Mouse (Mus musculus) T-helper 2 cell (primary cell): ENCODE measurements around the gene Ubqln4.

Source experiments
- in situ Hi-C: fragments of 300-600 bp; cut with MboI, MseI; formaldehyde crosslinking; loops from one replicate; pipeline ENCODE4 v1.15.1; 2025; ENCODE audit warnings: high pct_unique_total_duplicates

The Ubqln4 gene

DNA sequence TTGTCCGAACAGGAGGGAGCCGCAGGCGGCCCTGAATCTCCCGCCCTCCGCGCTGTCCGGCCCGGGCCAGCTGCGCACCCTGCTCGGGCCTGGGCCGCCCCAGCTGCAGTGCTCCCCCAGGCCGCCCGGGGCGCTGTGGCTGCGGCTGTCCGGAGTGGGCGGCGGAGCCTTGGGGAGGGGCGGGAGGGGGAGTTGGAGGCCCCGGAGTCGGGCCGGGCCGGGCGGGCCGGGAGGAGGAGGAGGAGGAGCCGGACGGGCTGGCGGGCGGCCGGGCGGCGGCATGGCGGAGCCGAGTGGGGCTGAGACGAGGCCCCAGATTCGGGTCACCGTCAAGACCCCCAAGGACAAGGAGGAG is at the start of gene Ubqln4:
Ubqln4 (plus strand) TSS at position 234 of the 355 bp plus-strand sequence.
- in situ Hi-C loops, result no loop called here

DNA sequence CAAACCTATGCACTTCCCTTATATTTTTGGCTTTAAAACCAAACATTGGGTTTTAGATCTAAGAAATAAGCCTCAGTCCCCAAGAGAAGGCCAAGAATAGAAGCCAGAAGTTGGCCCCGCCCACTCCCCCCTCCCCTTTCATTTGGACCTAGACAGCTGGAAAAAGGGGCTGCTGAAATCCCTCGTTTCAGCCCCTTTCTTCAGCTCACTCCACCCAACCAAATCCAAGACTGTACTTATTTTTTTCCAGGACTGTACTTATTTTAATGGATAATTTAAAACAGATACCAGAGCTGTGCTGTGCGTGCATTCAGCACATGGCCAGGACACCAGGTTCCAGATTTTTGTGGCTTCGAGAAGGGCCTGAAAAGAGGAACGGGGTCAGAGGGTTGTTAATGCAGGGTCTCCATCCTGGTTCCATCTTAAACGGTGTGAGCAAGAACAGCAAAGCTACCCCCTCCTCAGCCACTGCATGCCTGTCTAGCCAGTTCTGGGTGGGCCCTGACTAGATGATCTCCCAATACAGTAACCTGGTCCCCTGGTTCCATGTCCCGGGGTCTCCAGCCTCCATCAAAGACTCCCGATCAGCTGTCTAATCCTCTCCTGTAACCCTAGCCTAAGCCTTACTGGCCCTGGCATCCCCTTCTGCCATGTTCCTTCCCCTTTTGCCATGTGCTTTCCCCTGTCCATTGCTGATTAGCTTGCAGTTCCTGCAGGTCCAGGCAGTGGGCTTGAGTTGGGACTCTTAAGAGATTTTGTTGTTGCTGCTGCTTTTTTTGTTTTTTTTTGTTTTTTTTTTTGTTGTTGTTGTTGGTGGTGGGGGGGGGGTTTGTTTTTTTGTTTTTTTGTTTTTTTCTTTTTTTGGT is 49.4 kb upstream of the Ubqln4 start:
- in situ Hi-C loops, result no loop called here

DNA sequence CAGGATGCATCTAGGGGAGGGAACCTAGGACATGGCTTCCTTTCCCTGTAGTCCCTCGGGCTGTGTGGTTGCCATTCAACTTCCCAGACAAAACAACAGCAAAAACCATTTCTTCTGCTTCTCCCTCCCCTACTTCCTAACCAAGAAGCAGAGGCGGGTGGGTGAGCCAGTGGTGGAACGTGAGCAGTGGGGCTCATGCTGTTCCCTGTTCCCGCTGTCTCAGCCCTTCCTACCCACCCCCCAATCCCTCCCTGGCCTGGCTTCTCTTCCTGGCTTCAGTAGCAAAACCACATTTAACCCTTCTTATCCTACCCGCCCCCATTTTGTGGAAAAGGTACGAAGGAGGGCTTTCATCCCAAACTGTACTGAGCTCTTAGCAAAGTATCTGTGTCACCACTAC is 48.5 kb upstream of the Ubqln4 start:
- in situ Hi-C loops, result no loop called here

DNA sequence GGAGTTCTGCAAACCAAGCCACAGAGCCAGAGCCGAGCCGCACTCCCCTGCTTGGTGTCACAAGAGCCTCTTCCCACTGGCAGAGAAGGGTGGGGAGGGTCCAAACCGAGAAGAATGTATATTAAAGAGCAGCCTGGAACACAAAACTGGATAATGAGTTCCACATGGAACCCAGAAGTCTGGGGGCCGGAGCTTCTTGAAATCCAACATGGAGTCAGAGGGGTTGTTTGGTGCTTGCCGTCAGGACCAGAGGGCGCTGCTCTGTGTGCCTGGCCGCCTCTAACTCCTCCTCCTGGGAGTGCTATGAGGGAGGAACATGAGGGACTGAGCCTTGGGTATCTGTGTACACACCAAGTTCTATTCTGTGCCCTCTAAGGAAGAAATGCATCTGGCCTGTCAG is 47.8 kb upstream of the Ubqln4 start:
- in situ Hi-C loops, result no loop called here

DNA sequence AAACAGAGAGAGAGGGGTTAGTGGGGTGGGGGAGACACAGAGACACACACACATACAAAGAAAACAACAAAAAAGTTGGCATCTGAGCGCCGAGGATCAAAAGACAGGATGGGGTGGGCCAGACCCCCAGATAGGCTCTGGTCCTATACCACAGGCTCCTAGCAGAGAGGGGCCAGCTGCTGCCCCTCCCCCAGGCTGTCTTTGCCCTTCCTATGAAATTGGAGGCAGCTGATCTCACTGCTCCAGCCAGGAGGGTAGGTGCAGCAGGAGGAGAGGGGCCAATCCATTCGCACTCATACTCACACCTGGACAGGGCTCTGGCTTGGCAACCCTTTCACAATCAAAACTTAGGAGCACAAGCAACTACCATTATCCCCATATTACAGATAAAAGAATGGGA is 44.3 kb upstream of the Ubqln4 start:
- in situ Hi-C loops, result no loop called here

DNA sequence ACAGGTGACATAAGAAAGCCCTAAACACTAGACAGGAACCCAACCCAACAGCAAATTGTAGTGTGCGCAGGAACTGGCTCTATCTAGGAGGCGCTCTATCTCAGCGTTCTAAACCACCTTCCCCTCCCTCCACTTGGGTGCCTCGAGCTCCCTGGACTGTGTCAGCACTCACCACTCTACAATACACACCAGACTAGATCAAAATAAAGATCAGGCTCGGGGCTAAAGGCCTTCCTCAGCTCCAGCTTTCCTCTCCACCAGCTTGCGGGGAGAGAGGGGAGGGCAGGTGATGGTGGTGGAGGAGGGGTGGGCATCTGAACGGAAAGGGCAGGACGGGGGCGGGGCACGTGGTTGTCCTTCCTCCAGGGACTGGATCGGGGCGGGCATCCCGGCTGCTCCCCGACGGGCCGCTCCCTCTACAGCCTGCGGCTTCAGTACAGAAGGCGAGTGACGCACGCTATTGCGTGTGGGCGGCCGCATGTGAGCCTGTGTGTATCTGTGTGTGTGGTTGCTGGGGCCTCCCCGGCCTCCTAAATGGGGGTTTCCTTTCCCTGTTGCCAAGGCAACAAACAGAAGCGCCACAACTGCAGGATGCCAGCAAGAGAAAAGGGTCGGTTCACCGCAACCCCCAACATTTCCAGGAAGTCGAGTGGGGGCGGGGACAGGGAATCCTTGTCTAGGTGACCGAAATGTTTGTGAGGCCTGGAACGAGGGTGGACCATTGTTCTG is 43.7 kb upstream of the Ubqln4 start, which contains the start of gene Lmna:
Lmna (minus strand) TSS at position 265 of the 729 bp plus-strand sequence.
- in situ Hi-C loops, result no loop called here

DNA sequence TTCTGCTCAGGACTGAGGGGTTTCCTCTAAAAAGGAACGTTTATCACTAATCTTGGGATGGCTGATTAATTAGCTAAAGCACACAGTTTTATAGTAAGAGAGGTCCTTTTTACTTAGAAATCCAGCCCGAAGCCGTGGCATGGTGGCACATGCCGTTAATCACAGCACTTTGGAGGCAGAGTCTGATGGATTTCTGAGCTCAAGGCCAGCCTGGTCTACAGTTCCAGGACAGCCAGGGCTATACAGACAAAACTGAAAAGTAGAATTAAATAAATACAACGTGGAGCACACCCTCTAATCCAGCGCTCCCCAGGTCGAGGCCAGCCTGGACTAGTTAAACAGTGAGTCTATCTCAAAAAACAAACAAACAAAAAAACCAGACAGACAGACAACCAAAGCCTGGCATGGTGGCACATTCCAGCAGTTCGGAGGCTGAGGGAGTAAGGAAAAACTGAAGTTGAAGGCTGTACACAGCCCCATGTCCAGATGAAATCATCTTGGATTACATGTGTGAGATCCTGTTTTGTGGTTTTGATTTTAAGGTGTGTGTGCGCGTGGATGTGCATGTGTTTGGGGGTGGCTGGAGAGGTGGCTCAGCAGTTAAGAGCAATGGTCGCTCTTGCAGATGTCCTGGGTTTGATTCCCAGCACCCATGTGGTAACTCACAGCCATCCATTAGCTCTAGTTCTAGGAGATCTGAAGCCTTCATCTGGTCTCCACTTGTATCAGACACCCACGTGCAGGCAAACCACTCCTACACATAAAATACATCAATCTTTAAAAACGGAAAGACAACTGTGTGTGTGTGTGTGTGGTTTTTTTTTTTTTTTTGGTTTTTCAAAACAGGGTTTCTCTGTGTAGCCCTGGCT is 42.9 kb upstream of the Ubqln4 start:
- in situ Hi-C loops, result no loop called here

DNA sequence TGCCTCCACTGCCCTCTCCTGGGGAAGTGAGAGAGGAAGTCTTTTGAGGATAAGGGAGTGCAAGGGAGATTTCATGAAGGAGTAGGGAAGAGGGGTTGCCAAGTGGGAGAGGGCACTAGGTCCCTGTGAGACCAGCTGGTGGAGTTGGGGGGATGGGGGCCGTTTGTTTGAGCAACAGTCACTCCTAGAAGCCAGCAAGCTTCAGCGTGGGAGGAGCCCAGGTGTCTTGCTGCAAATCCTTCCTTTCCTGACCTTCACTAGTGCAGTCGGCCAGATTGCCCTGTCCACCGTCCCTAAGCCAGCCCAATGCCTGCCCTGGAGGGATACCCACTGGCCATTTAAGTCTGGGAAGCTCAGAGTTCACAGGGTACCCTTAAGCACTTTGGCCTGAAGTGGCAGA is 42.0 kb upstream of the Ubqln4 start:
- in situ Hi-C loops, result no loop called here

DNA sequence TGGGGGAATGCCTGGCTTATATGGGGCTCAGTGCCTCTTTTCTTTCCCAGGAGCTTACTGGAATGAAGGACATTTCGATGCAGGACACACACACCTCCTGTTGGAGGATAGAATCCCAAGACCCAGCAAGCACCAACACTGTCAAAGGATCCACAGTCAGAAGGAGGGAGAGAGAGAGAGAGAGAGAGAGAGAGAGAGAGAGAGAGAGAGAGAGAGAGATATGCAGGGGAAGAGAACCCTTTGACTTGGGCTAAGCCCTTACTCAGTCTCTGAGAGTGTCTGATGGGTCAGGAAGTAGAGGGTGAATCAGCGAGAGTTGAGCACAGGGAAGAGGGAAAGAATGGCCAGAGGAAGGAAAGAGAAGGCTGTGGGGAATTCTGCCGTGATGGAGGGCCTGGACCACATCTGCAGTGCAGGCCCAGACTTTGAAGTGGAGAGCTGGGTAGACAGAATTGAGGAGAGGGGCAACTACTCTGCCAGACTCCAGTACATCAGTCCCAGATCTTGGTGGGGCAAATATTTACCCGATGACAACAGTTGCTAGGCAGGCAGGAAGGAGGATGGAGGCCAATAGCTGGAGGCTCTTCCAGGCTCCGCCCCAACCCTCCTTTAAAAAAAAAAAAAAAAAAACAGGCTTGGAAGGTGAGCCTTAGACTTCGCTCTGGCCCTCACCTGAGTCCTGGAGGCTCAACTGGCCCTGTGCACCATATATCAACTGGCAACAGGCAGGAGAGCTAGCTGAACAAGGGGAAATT is 41.2 kb upstream of the Ubqln4 start:
- in situ Hi-C loops, result no loop called here

DNA sequence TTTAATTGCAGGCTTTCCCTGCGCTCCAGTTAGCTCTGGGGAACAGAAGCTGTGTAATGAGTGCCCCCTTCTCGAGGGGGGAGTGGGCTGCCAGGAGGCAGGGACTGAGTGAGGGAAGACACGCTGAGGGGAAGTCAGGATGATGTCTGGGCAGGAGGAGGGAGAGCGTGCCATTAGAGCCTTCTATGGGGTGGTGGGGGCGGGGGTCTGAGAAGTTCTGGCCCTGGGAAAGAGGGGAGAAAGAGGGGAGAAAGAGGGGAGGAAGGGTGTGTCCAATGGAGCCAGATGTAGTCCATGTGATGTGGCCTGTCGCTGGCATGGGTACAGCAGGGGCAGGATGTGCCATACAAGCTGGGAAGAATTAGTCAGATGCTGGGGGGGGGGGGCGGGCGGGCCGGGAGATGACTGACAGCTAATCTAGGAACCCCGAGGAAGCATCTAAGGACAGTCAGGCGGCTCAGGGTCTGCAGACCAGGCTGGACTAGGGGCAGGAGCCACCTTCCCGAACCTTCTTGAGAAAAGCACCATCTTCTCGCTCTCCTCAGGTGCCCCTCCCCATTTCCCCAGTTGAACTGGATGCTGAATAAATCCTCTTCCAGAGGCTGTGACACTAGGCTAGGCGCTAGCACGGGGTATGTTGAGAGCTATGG is 40.5 kb upstream of the Ubqln4 start:
- in situ Hi-C loops, result no loop called here

DNA sequence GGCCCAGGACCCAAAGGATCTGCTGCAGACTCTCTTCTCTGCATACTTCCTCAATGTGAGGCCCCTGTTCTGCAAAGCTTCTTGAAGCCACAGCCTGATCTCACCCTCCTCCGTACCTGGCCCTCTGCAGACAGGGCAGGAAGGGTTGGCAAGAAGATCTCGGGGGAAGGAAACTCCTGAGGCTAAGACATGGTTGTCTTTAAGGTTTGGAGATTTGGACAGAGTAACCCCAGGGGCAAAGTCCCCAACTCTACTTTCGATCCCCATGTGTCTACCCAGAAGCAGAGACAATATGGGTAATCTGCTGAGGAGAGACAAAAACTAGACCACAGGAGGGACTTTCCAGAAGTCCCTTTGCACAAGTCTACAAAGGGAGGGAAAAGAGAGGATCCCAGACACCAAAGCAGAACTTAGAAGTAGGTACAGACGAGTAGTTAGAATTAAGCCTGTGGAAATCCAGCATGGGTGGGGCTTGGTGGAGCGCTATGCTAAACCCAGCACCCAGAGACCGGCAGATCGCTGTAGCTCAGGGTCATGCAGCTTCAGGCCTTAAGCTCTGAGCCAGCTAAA is 39.9 kb upstream of the Ubqln4 start:
- in situ Hi-C loops, result no loop called here

DNA sequence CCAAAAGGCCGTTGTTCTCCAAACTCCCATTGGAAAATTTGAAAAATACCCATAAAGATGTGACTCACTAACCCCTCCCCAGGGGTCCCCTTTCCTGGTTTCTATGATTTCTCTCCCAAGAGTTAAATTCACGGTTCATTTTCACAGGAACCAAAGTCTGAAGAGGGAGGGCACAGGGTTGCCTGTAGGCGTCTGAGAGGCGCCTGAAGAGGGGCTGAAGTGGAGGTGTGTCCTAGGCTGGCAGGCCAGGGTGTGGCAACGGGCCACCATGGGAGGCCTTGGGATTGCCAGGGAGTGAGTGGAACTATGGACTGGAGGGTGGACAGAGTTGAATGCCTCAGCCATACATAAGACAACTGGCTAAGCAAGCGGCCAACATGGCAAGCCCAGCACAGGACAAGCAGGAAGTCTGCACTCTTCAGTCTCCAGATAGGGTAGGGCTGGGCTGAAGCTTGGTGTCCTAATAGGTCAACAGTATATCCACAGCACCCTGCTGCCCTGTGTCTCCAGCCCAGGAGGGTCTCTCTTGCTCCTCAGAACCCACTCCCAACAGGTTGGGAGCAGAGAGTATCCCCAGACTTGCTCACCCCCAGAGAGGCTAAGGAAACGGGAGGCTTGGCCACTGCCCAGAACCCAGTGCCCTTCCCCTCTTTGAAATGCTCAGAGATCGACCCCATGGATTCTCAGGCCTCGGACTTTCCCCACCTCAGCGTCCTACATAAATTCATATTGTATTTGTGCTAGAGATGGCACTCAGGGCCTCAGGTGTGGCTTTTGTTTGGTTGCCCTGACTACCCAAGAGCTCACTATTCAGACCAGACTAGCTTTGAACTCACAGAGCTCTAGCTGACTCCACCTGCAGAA is 39.1 kb upstream of the Ubqln4 start:
- in situ Hi-C loops, result no loop called here

DNA sequence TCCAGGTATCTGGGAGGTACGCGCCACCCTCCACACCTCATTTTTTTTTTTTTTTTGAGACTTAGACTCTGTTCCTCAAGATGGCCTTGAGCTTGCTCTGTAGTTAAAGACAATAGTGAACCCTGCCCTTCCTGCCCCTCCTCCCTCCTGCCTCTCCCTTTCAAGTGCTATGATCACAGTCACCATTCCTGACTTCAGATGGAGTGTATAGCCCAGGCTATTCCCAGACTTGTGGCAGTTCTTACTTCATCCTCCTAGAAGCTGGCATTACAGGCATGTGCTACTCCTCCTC is 38.5 kb upstream of the Ubqln4 start:
- in situ Hi-C loops, result no loop called here

DNA sequence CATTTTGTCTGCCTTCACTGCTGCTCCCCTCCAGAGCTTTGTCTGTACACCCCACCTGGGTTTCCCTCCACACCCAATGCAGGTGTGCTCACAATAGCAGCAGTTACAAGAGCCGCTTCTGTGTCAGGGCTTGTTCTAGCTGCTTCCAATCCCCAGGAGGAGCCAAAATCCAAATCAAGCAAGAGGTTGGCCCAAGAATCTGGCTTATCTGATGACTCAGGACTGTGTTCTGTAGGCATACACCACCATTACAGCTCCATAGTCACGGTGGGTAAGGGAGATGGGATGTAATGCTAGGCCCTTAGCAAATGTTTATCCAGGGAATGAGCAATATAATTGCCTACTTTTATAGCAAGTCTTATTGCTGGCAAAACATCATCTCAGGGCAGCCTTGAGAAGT is 37.2 kb upstream of the Ubqln4 start:
- in situ Hi-C loops, result no loop called here

DNA sequence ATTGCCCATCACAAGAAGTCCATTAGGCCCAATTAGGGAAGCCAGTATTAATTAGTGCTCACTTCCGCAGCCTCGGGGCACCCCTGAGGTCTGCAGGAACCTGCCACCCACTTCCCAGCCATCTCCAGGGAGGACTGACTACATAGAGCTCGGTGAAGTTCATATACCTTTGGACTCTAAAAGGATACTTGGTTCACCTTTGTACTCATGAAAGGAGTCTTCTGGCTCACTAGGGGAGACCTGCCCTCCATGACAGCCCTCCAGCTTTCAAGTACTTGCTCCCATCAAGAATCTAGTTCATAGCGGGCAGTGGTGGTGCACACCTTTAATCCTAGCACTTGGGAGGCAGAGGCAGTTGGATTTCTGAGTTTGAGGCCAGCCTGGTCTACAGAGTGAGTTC is 35.1 kb upstream of the Ubqln4 start:
- in situ Hi-C loops, result no loop called here

DNA sequence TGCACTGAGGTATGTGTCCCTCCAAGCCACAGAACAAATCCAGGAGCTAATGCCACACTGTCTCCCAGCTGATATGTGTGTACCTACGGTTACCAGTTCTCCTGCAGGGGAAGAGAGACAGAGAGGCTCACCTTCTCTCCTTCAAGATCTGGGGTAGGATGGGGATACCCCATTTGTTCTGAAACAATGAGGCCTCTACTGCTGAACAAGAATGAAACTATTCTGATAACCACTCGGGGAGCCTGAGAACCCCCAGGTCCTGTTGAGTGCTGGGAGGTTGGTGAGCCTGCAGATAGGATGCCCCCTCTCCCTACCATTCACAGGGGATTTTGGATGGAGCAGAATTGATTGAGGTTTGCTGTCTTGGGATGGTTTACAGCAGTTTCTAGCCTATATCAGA is 33.5 kb upstream of the Ubqln4 start:
- in situ Hi-C loops, result loop anchor here (5.0 kb wide), 2 partner anchors 33 to 113 kb away; no protein-coding TSS in a partner anchor

DNA sequence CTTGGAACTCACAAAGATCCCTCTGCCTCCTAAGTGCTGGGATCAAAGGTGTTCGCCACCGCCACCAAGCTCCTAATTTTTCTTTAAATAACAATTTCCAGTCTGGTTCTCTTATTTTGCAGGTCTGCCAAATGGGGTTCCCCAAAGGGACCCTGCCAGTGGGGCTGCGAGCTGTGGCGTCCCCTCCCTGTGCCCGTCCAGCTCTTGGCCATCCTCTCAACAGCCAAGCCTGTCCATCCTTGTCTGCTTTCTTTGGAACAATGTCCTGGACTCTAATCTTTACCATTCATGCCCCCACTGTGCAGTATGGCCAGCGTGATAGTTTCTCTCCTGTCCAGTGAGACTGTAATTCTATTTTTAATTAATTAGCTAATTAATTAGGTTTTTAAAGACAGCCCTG is 32.4 kb upstream of the Ubqln4 start:
- in situ Hi-C loops, result loop anchor here (5.0 kb wide), 2 partner anchors 34 to 114 kb away; no protein-coding TSS in a partner anchor

DNA sequence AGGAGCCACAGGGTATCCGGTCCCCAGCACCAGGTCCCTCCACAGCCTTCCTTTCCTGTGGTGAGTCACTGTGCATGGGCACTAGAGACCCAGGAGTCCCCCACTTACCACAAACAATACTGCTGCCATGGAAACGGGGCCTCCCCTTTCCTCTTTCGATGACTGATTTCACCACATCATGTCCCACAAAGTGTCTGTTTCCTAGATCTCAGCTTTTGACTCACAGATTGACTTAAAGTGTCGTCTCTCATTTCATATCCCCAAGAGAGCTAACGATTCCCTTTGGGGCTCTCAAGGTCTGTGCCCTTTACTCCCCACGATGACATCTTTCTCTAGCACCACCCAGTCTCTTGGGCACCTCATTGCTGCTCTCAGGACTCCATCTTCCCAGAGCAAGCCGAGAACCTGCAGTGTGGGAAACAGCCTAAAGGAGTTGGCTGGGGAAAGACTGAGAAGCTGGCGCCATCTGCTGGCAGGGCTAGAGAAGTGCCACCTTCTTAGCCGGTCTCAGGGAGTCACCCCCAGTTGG is 31.7 kb upstream of the Ubqln4 start:
- in situ Hi-C loops, result loop anchor here (5.0 kb wide), 2 partner anchors 35 to 115 kb away; no protein-coding TSS in a partner anchor

DNA sequence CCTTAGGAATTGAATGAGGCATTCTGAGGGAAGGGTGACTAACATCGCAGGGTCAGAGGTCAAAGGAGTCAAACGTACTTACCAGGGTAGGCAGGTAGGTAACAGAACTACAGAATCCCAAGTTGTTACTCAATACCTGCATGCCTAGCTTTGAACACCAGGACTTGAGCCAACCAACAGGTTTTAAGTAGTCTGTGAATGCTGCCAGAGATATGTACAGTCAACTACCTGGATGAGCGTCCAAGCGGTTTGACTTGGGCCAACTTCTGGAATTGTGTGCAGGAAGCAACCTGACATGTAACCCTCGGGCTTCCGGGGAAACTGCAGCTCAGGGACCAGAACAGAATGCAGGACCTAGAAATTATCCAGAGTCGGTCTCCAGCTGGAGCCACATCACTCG is 30.5 kb upstream of the Ubqln4 start:
- in situ Hi-C loops, result loop anchor here (5.0 kb wide), 2 partner anchors 36 to 116 kb away; no protein-coding TSS in a partner anchor
